Mouse (Mus musculus) adrenal gland, adult 18-20 months (tissue): ENCODE measurements around the gene Efcab7. TPM values are rescaled to one million over a fixed set of nuclear protein-coding genes. Genes with fewer than 3 reads are reported as not detected.

Source experiments
- DNase-seq, 2 experiments: peaks; one replicate each; pipeline ENCODE4 v3.0.0; 2021 to 2022; ENCODE audit warnings: low spot score in 2 of 2
- total RNA-seq, 2 experiments: library from RNA; stranded (reverse); gene quantifications; 1 replicate in 1 of 2; 2 replicates in 1 of 2; pipeline ENCODE4 v1.2.3; 2021

Gene Efcab7
- total RNA-seq, 2 experiments from 2014 or later: 2.5 to 4.9 TPM

DNA sequence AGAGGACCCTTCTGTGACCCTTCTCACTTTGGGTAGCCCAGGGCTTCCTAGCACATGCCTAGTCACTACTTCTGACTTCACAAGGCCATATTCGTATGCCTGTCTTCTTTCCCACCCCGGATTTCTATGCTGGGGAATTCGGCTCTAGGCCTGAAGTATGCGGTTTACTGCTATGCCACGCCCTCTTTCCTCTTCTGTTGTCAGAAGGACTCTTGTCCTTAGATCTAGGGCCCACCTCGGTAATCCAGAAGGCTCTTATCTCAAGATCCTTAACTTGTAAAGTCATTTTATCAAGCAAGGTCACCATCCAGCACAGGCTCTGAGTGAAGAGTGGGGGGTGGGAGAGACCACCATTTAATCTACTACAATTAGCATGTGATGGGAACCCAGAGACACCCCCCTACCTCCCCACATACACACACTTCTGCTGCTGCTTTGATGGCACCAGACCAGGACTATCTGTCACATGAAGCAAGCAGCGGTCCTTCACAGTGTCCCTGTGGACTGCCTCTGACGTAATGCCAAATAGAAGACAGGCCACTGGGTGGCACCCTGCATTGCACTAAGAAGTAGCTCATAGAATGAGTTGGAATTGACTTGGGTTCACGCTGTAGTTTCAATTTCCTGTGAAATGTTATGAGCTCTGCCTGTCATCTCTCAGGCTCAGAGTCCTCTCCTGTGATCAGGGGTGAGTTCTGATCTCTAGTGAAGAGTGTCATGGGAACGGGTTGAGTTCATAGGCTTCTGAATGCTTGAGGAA lies 112.8 kb downstream of the Efcab7 start:
- DNase-seq: peak; percentile 40 to 46

- no peak for DNase-seq
Observed at GRCm38 (mm10) chr4:99944606-99945005, 115.6 kb downstream of the Efcab7 start.

GRCm38 (mm10) chr4:99945011-99945410 lies 116.0 kb downstream of the Efcab7 start:
- DNase-seq: no peak

GRCm38 (mm10) chr4:99946516-99946915 lies 117.5 kb downstream of the Efcab7 start:
- DNase-seq: no peak

DNA sequence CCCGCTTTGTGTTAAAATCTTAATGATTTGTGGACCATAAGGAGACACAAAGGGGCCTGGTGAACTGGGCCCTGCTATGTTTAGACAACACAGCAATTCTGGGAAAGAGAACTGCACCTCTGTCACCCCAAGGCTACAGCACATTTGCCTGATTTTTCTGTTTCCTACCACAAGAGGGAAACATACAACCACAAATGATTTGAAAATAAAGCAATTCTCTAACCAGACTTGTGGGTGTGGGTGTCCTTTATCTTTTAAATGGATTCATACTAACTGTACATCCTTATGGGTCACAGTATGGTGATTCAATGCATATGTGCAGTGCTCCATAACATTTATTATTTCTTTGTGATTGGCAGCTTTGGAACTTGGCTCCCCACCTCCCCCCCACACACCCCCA lies 118.2 kb downstream of the Efcab7 start:
- DNase-seq: no peak

DNA sequence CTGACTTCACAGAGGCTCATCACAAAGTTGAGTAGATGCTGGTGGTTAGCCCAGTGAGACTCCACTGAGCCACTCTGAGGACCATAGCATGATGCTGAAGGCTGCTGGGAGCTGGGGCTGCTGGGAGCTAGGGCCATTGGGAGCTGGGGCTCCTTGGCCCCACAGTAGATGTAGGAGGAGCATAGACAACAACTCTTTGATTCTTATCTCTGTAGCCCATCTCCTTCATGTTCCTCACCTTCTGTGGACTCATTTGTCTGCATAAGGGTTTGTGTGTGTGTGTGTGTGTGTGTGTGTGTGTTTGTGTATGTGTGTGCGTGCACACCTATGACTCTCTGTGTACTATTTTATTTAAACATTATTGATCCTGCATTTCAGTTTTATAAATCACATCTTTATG lies 118.9 kb downstream of the Efcab7 start:
- DNase-seq: no peak

DNA sequence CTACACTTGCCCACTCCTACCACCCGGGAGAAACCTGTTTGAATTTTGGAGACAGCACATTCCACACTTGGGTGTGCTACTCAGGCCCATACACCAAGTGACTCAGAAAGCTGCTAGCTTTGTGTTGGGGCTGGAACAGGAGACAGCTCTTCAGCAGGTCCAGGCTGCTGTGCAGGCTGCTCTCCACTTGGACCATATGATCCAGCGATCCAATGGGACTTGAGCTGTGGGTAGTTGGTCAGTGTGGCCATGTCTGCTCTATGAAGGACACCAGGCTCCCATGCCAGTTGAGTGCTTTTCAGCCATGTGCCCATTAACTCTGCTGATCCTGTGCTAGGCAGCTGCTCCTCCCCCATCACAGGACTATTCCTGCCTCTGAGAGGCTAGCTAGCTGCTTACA lies 124.9 kb downstream of the Efcab7 start:
- DNase-seq: no peak

GRCm38 (mm10) chr4:99955396-99955795 lies 126.4 kb downstream of the Efcab7 start:
- no peak for DNase-seq

DNA sequence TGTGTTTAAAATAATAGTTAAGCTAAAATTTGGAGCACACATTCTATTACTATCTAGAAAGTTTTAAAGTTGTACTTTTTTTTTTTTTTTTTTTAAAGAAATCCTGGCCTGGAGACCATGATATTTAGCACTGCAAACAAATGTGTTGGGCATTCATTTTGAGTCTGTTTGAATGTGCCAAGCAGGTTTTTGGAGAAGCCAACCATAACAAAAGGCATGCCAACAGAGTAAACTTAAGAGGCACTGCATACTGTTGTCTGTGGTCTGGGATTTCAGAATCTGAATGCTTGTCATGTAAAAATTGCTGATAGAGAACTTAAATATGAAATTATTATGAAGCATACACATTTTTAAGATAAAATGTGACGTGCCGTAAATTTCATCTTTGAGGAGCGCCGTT lies 128.2 kb downstream of the Efcab7 start:
- no peak for DNase-seq

- no peak for DNase-seq
Observed at GRCm38 (mm10) chr4:99958084-99958815, 129.3 kb downstream of the Efcab7 start.

- no peak for DNase-seq
Observed at GRCm38 (mm10) chr4:99959308-99959707, 130.3 kb downstream of the Efcab7 start.

Other genes starting within 250 kb of the Efcab7 start
- gene Foxd3, start 172.9 kb upstream of the Efcab7 start, total RNA-seq: under 1 TPM; 0.50 to 0.99 TPM
- gene Alg6, start 113.5 kb upstream of the Efcab7 start, total RNA-seq: 1 to 10 TPM; 5.6 to 6.1 TPM
- gene Pgm1, start 100.2 kb downstream of the Efcab7 start, total RNA-seq: 100 to 1,000 TPM in 1 of 2 experiments, 10 to 100 TPM in 1; 93.0 to 106 TPM
- gene Itgb3bp, start 100.6 kb downstream of the Efcab7 start, total RNA-seq: 1 to 10 TPM; 4.9 to 5.9 TPM